Mouse (Mus musculus) intestine, postnatal 0 days (tissue): Measurements from ENCODE around the gene Mcmbp. TPM values are rescaled to one million over a fixed set of nuclear protein-coding genes. Genes with fewer than 3 reads are reported as not detected.

Experiments used
- ATAC-seq: fragments of 200-750 bp; cut with Nextera tagmentation; 2 replicates; pipeline ENCODE4 v1.8.0; 2017; ENCODE audit warnings: mild to moderate bottlenecking, moderate TSS enrichment, moderate library complexity
- H3K27ac ChIP-seq: fragments of 300-500 bp; sonication (generic); 2 replicates; pipeline ENCODE4 v1.5.1; 2014; ENCODE audit warnings: mild to moderate bottlenecking, low read depth, low read length, moderate library complexity
- H3K27me3 ChIP-seq: fragments of 300-500 bp; sonication (generic); replicated peaks from 2 replicates; pipeline ENCODE4 v1.6.1; 2014; ENCODE audit warnings: low read length, mixed read lengths; ENCODE audit not compliant: control insufficient read depth, insufficient read depth
- H3K36me3 ChIP-seq: fragments of 300-500 bp; sonication (generic); 2 replicates; pipeline ENCODE4 v1.6.1; 2014; ENCODE audit warnings: mild to moderate bottlenecking, moderate library complexity; ENCODE audit not compliant: control insufficient read depth, insufficient read depth
- H3K4me1 ChIP-seq: fragments of 300-500 bp; sonication (generic); replicated peaks from 2 replicates; pipeline ENCODE4 v1.6.1; 2014; ENCODE audit warnings: antibody characterized with exemption, low read length, mixed read lengths; ENCODE audit not compliant: control insufficient read depth, insufficient read depth
- H3K4me2 ChIP-seq: fragments of 300-500 bp; sonication (generic); replicated peaks from 2 replicates; pipeline ENCODE4 v1.6.1; 2014; ENCODE audit warnings: low read depth, mild to moderate bottlenecking, moderate library complexity
- H3K4me3 ChIP-seq: fragments of 300-500 bp; sonication (generic); 2 replicates; pipeline ENCODE4 v1.5.1; 2014; ENCODE audit warnings: low read depth, low read length
- H3K9ac ChIP-seq: fragments of 300-500 bp; sonication (generic); 2 replicates; pipeline ENCODE4 v1.6.1; 2014; ENCODE audit warnings: mild to moderate bottlenecking, low read depth, low read length
- H3K9me3 ChIP-seq: fragments of 300-500 bp; sonication (generic); 2 replicates; pipeline ENCODE4 v1.6.1; 2016; ENCODE audit warnings: mixed run types; ENCODE audit not compliant: control insufficient read depth
- CTCF ChIP-seq: sonication (generic); IDR thresholded peaks from 2 replicates; pipeline ENCODE4 v1.5.1; 2016; ENCODE audit warnings: low read depth, mild to moderate bottlenecking, control low read depth, antibody characterized with exemption, moderate library complexity
- WGBS: fragments of 180-500 bp; shearing (Covaris S2); extraction: QIAGEN DNeasy Blood & Tissue Kit; methylation state at CpG from one replicate; pipeline ENCODE4 v1.1.7; 2014; 5-methylcytosine and 5-hydroxymethylcytosine counted together
- polyA plus RNA-seq: library from polyadenylated mRNA; unstranded; fragments of >200 nt; fragmentation: Nextera tagmentation; extraction: Ambion mirVana; gene quantifications from 2 replicates; pipeline ENCODE4 v1.2.1, GENCODE M21; 2015

Mcmbp gene
- polyA plus RNA-seq, 1 experiment from 2014 or later = 25.0 TPM

- no peak for ATAC-seq
- TF ChIP-seq CTCF = no peak
- Histone ChIP-seq H3K27ac (no peak overlapping the region), H3K9me3 (no peaks in the 10 kb centered on the region), H3K4me1 (no peaks in the 10 kb centered on the region), H3K4me2 (no peak overlapping the region), H3K9ac (no peak overlapping the region), H3K27me3 (no peaks in the 10 kb centered on the region; the same call in 1 of the 2 replicates), H3K4me3 (no peak overlapping the region), H3K36me3 (no peaks in the 10 kb centered on the region; the same call in 1 of the 2 replicates)
- 91% methylated on average over 8 of the region's 8 CpGs for WGBS
These were observed 76.4 kb downstream of the Mcmbp start for GRCm38 (mm10) chr7:128663906-128664305.

- ATAC-seq = no peak
- H3K27ac ChIP-seq = no peak overlapping the region
These were observed 83.3 kb downstream of the Mcmbp start for GRCm38 (mm10) chr7:128656970-128657369.

More at GRCm38 (mm10) chr7:128656970-128657369, 83.3 kb downstream of the Mcmbp start:
- 90% methylated on average over 1 of the region's 1 CpGs for WGBS
- Histone ChIP-seq H3K27me3 (no peaks in the 10 kb centered on the region), H3K4me1 (no peaks in the 10 kb centered on the region), H3K9me3 (no peaks in the 10 kb centered on the region), H3K4me2 (no peak overlapping the region), H3K36me3 (no peaks in the 10 kb centered on the region), H3K9ac (no peak overlapping the region), H3K4me3 (no peak overlapping the region)
- no peak for TF ChIP-seq CTCF

Other genes with a start within 250 kb of the Mcmbp start
- gene Bag3, start 216.9 kb downstream of the Mcmbp start, polyA plus RNA-seq = 7.4 and 7.5 TPM in 2 replicates
- gene Inpp5f, start 129.2 kb downstream of the Mcmbp start, polyA plus RNA-seq = 8.3 and 9.3 TPM in 2 replicates
- 15.3 and 17.2 TPM in 2 replicates for gene Sec23ip, start 4.4 kb upstream of the Mcmbp start, polyA plus RNA-seq